Mouse (Mus musculus): ENCODE data around the gene Zfx.

Gene Zfx

DNA sequence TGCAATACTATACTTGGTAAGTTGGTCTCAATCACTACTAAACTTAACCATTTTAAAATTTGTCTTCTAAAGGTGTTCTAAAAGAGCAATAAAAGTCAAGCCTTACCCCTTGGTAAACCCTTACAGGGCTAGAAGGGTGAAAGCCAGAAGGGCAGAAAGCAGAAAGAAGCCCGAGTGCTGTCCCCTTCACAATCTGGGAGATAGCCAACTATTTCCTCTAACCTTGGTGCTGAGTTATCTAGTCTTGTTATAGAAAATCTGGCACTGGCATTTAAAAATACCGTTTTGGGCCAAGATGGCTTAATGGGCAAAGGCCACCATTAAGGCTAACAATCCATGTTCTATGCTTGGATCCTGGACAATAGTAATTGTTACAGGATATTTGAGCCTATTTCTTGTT is 32.5 kb downstream of the Zfx start:
- no peak for ATAC-seq (ENCODE audit: insufficient number of reproducible peaks, low FRiP score, low TSS enrichment)

DNA sequence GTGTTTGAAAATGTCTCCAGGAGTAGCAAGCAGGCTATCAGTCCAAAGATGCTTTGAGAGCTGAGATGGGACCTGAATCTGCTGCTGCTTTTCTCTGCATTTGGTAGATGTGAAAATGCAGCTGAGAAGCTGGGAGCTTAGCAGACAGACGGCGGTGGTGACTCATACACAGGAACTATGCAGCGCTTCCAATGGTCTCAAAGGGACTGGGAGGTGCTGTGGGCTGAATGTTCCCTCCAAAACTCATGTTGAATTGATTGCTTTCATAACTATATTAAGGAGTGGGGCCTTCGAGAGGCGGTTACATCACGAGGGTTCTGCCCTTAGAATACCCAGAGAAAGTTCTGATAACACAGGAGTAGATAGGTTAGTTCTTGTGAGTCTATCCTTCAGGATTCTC is 62.3 kb downstream of the Zfx start:
- ATAC-seq (ENCODE audit: insufficient number of reproducible peaks, low FRiP score, low TSS enrichment) = no peak

DNA sequence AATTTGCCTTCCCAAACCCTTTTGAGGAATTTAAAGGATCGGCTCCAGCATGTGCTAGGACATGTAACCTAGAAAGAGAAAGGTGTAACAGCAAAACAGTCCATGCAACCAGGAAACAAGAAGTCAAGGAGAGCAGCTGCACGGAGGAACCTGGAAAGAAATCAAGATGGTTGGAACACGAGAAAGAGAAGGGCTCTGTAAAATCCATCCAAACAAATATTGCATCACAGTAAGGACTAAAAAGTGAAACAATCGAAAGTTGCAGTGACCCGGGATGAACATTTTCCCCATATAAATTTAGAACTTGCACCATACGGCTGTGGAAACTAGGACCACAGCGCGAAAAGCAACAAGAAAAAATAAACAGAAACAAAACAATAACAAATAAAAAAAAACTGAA is 62.8 kb downstream of the Zfx start:
- ATAC-seq (ENCODE audit: insufficient number of reproducible peaks, low FRiP score, low TSS enrichment) = no peak

DNA sequence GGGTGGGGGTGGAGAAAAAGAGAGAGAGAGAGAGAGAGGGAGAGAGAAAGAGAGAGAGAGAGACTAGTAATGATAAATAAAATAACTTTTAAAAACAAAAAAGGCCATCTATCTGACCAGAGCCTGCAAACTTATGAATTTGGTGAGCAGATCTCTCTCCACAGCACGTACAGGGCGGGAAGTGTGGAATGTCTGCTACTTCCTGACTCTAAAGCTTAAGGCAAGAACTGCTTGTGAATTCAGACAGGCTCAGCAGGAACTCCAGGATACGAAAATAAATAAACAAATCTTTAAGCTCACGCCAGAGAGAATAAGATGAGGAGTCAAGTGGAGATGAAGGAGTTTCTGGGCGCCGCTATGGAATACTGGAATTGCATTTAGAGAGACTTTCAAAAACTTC is 64.8 kb downstream of the Zfx start:
- ATAC-seq (ENCODE audit: insufficient number of reproducible peaks, low FRiP score, low TSS enrichment) = no peak

DNA sequence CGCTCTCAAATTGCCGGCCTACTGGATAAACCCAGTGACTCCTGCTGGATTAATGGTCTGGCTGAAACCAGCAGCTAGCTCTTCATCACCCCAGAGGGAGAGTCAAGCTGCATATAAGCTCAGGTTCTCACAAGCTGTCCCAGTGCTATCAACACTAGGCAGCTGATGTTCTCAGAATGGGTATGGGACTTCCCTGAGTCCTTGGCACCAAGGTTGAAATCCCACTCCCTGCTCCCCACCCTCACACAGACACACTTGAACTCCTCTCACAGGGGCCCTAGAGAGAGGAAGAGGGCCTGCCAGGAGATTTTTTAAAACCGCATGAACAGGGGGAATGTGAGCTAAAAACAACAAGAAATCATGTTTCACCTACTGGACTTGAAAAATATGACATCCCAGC is 74.5 kb downstream of the Zfx start:
- ATAC-seq (ENCODE audit: insufficient number of reproducible peaks, low FRiP score, low TSS enrichment) = no peak

DNA sequence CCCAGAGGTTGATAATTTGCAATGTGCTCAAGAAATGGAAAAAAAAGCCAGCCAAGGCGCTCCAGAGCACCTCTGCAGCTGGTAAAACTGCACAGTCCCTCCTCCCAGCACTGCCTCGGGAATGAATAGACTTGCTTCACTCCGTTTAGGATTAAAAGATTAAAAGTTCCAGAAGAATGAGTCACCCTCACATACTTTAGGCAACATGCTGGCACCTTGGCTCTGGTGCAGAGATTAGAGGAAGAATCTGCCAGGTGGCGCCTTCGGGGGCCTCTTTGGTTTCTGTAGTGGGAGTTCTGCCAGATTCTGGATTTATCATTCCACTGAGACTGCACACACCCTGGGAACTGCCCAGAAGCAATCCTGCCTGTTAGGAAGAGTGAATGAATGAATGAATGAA is 75.5 kb downstream of the Zfx start:
- ATAC-seq (ENCODE audit: insufficient number of reproducible peaks, low FRiP score, low TSS enrichment) = no peak

DNA sequence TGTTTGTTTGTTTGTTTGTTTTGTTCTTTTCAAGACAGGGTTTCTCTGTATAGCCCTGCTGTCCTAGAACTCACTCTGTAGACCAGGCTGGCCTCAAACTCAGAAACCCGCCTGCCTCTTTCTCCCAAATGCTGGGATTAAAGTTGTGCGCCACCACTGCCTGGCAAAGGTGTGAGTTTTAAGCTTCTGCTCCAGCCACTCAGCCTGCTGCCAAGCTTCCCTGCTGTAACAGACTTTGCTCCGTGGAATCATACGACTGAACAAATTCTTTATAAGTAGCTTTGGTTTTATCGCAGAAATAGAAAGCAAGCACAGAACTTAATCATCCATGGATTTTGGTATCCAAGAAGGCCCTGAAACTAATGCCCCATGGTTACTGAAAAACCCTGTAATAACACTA is 76.1 kb downstream of the Zfx start:
- ATAC-seq (ENCODE audit: insufficient number of reproducible peaks, low FRiP score, low TSS enrichment) = no peak

DNA sequence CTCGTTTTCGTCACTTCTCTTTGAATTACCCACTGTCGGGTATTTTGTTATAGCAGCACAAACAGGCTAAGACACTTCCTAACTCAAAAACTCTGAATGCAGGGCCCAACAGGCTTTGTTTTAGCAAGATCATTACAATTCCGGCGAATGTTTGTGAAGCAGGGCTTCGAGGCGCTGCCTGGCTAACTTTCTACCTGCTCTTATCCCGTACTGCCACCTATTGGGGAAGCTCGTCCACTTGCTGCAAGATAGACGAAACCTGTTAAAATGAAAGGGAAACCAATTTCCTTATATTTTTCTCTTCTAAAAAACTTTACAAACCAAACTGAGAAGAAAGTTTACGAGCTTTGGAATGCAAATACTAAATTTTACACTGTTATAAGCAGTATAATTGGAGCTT is 90.6 kb downstream of the Zfx start:
- no peak for ATAC-seq (ENCODE audit: insufficient number of reproducible peaks, low FRiP score, low TSS enrichment)

DNA sequence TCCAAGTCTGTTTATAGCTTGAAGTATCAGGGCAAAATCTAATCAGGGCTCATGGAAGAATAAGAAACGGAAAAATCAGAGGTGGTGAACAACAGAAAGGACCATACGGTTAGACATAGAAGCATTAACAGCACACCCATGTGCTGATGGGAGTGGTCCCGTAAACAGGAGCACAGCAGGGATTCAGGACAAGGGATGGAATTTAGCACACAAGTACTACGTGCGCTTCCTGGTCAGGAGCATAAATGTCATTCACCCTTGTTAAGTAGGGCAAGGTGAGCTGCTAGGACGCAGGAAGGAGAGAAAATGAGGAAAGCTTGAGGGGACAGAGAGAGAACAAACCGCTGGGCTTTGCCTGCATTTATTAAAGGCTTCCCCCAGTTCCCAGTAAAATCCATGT is 93.4 kb downstream of the Zfx start:
- no peak for ATAC-seq (ENCODE audit: insufficient number of reproducible peaks, low FRiP score, low TSS enrichment)

Data from cerebellum, adult (tissue).